Mouse (Mus musculus): ENCODE results near the gene Rnf222. TPM values are rescaled to one million over a fixed set of nuclear protein-coding genes. Genes with fewer than 3 reads are reported as not detected.
"Not testable (repeated sequence)": the region's sequence is repeated elsewhere in the genome, so short reads cannot be mapped to it uniquely, and the experiment has no call there.

Rnf222 gene
- total RNA-seq, 2 experiments from 2014 or later: 0.09 to 0.12 TPM

GRCm38 (mm10) chr11:68911531-68912177, 23.3 kb downstream of the Rnf222 start:
- no peak for DNase-seq

- no peak for DNase-seq
These were observed 26.2 kb downstream of the Rnf222 start for GRCm38 (mm10) chr11:68914566-68914965.

- DNase-seq: no peak
These were observed 34.8 kb downstream of the Rnf222 start for GRCm38 (mm10) chr11:68923191-68923590.

DNA sequence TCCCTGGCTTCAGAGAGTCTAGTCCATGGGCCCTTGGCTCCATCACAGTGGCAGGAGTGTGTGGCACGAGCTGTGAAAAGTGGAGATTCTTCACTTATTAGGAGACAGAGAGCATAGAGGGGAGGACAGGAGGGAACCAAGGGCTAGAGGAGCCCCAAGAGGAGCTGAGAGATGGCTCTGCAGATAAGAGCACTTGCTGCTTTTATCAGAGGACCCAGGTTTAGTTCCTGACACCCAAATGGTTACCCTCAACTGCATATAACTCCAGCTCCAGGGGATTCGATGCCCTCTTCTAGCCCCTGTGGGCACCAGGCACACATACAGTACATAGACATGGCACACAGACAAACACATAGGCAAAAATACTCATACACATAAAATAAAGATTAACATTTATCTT, 36.4 kb downstream of the Rnf222 start:
- DNase-seq: no peak

DNA sequence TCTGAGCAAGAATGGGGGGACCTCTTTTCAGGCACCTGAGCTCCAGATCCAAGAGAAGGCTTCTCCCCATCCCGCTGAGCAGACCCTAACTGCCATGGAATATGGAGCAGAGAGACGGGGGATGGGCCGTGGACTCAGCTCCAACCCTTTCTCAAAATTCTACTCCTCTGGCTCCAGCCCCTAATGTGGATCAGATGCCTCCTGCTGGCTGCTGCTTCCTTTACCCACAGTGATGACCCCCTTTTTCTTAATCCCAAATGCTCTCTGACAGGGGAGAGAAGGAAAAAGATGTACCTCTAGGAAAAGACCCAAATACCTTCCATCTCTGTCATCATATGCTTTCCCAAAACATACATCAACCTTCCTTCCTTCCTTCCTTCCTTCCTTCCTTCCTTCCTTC, 38.6 kb downstream of the Rnf222 start, which contains the start of gene Odf4:
TSS of gene Odf4 (minus strand) at position 101 of the 400 bp plus-strand sequence.
- DNase-seq: no peak

GRCm38 (mm10) chr11:68929947-68930346, 41.6 kb downstream of the Rnf222 start:
- no peak for DNase-seq

DNA sequence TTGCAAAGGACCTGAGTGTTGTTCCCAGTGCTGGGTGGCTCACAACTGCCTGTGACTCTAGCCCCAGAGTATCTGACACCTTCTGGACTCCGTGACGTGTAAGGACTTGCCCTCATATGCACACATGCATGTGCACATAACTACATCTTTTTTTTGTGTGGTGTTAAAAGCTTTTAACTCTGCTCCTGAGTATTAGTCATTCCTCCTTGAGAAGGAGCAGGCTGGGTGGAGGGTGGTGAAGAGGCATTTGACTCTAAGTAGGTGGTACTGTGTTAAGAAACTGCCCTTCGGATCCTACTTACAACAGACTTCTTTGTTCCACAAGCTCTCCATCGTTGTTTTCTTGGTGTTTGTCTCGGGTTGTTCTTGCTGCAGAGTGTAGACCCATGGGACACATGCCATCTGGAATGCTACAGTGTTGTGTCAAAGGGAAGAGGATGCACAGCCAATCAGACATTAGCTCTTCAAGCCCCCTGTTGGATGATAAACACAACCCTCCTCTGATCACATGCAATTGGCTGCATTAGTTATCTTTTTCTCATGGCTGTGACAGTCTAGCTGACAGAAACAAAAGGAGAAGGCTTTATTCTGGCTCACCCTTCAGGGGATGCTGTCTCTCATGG, 45.6 kb downstream of the Rnf222 start:
- no peak for DNase-seq

DNA sequence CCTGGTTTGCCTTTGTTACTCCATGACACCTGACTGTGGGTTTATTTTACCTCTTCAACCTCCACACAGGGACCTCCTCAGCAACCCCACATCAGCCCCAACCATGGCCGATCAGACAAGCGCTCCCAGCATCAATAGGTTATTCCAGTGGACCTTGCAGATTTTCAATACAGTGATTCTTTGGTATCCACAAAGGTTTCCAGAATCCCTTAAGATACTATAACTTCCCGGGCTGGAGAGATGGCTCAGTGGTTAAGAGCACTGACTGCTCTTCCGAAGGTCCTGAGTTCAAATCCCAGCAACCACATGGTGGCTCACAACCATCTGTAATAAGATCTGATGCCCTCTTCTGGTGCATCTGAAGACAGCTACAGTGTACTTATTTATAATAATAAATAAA, 48.6 kb downstream of the Rnf222 start:
- not testable (repeated sequence) for DNase-seq

DNA sequence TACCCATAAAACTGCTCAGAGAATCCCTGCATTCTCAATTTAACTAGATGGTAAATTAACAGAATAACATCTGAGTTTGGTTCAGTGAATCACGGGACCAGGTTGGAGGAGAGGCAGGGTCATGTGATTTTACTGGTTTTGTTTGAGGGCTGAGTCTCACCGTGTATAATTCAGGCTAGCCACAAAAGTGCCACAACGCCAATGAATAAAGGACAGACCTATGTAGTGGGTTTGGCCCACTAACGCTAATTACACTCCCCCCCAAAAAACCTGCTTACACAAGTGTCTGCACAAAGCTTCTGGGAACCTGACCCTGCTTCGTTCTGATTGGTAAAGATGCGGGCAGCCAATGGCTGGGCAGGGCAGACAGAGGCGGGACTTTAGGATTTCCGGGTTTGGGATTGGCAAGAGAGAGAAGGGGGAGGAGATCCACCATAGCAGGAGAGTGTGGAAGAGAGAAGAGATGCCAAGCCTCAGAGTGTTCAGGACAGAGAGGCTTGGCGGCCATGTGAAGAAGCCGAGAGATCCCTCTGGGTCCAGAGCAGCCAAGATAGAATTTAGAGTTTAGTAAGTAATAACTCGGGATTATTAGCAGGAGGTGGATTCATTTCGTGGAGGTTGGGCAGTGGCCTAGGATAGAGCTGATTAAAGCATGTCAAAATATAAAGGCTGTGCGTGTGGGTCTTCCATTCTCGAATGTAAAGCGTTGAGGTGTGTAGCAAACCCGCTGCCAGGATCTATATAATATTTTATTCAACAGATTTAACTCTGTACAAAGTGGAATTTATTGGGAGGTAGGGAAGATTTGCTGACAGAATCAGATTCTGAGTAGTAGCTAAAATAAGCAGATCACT, 51.3 kb downstream of the Rnf222 start:
- DNase-seq: peak; percentile 90

DNA sequence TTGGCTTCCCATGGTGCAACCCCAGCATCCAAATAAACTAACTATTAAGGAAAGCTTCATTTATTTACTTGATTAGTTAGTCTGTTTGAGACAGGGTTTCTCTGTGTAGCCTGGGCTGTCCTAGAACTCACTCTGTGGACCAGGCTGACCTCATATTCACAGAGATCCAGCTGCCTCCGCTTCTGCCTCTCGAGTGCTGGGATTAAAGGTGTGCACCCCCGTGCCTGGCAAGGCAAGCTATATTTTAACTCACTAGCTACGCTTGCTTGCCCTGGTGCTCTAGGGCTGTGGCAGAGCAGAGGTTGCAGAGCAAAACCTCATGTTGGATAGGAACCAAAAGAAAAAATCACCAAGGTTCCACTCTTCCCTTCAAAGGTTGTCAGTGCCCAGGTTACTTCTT, 52.2 kb downstream of the Rnf222 start:
- DNase-seq: no peak

DNA sequence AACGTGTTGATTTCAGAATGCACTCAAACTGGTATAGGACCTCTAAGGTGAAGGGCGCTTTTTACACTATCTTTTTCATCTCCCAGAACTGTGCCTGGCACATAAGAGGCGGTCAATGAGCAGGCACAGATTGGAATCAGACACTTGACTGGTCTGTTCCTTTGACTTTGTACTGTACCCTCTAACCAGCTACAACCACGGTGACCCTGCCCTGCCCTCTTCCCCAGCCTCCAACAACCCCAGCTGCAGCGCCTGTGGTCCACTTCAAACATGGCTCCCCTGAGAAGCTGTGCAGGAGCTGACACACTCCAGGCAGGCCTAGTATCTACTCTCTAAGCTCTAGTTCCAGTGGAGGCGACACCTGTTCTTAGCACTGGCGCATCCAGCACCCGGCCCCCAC, 54.4 kb downstream of the Rnf222 start:
- DNase-seq: no peak

DNA sequence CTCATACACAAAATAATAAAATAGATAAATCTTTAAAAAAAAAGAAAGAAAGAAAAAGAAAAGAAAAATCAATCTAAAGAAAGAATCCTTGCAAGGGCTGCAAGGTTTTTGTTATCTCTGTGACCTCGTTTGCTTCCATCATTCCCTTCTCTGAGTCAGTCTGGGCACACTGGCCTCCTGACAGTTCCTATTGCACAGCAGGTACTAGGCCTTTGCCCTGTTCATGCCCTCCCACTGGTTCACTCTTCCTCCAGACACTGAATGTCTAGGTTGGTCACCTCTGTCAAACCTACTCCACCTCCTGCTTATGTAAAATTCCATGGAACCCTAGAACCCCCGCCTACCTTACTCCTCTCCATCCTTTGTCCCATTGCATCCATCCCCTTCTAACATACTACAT, 56.9 kb downstream of the Rnf222 start:
- DNase-seq: no peak

Other genes with a start within 250 kb of the Rnf222 start
- gene Myh10, start 197.0 kb upstream of the Rnf222 start, total RNA-seq (2021): 10 to 100 TPM; 38.9 to 48.6 TPM
- gene Ndel1, start 16.7 kb upstream of the Rnf222 start, total RNA-seq (2021): 10 to 100 TPM; 57.2 to 72.8 TPM
- gene Rpl26, start 13.0 kb downstream of the Rnf222 start, total RNA-seq (2021): 1,000 to 10,000 TPM; 1,288 to 1,295 TPM
- under 1 TPM; 0.27 to 0.60 TPM for gene Odf4, start 38.5 kb downstream of the Rnf222 start, total RNA-seq (2021)
- gene Arhgef15, start 68.9 kb downstream of the Rnf222 start, total RNA-seq (2021): 10 to 100 TPM; 25.4 to 35.9 TPM
- gene Slc25a35, start 79.6 kb downstream of the Rnf222 start, total RNA-seq (2021): 10 to 100 TPM; 28.5 to 32.9 TPM
- 10 to 100 TPM; 20.4 to 24.7 TPM for gene Rangrf, start 86.6 kb downstream of the Rnf222 start, total RNA-seq (2021)
- gene Pfas, start 119.9 kb downstream of the Rnf222 start, total RNA-seq (2021): 10 to 100 TPM; 23.8 to 32.9 TPM
- gene Ctc1, start 127.4 kb downstream of the Rnf222 start, total RNA-seq (2021): 10 to 100 TPM; 25.3 to 30.0 TPM
- 10 to 100 TPM; 16.2 to 22.5 TPM for gene Aurkb, start 157.1 kb downstream of the Rnf222 start, total RNA-seq (2021)
- 10 to 100 TPM; 19.1 to 22.1 TPM for gene Borcs6, start 171.2 kb downstream of the Rnf222 start, total RNA-seq (2021)
- gene Tmem107, start 182.3 kb downstream of the Rnf222 start, total RNA-seq (2021): 10 to 100 TPM; 13.2 to 13.8 TPM
- gene Vamp2, start 199.9 kb downstream of the Rnf222 start, total RNA-seq (2021): 100 to 1,000 TPM; 104 to 143 TPM
- gene Per1, start 206.7 kb downstream of the Rnf222 start, total RNA-seq (2021): 100 to 1,000 TPM in 1 of 2 experiments, 10 to 100 TPM in 1; 63.1 to 157 TPM
- gene Hes7, start 231.9 kb downstream of the Rnf222 start, total RNA-seq (2021): under 1 TPM; 0.18 to 0.36 TPM
- gene 9130213A22Rik, start 234.0 kb downstream of the Rnf222 start, total RNA-seq (2021): under 1 TPM; 0.48 to 0.66 TPM
- under 1 TPM; 0.60 to 0.76 TPM for gene Aloxe3, start 237.3 kb downstream of the Rnf222 start, total RNA-seq (2021)

Data from adrenal gland, postnatal 10 days (tissue).